Mouse (Mus musculus): ENCODE measurements around the gene Cdh16. TPM values are rescaled to one million over a fixed set of nuclear protein-coding genes. Genes with fewer than 3 reads are reported as not detected.
"Not testable (repeated sequence)": the region's sequence is repeated elsewhere in the genome, so short reads cannot be mapped to it uniquely, and the experiment has no call there.

Cdh16 gene
- total RNA-seq, 2 experiments from 2014 or later = 0.23 TPM; not detected in 1

- not testable (repeated sequence) for DNase-seq (ENCODE audit: low spot score)
Measured at GRCm38 (mm10) chr8:104577606-104578005, 46.6 kb downstream of the Cdh16 start.

- no peak for DNase-seq (ENCODE audit: low spot score)
Measured at GRCm38 (mm10) chr8:104576820-104577219, 47.4 kb downstream of the Cdh16 start.

GRCm38 (mm10) chr8:104570436-104571343 lies 53.5 kb downstream of the Cdh16 start:
- DNase-seq (ENCODE audit: low spot score) = peak; percentile 83

GRCm38 (mm10) chr8:104569559-104569958 lies 54.6 kb downstream of the Cdh16 start:
- peak; percentile 7 for DNase-seq (ENCODE audit: low spot score)

- DNase-seq (ENCODE audit: low spot score) = no peak
Measured at GRCm38 (mm10) chr8:104565457-104565798, 58.8 kb downstream of the Cdh16 start.

- peak; percentile 89 for DNase-seq (ENCODE audit: low spot score)
Measured at GRCm38 (mm10) chr8:104564633-104565456, 59.4 kb downstream of the Cdh16 start.

- no peak for DNase-seq (ENCODE audit: low spot score)
Measured at GRCm38 (mm10) chr8:104560731-104561130, 63.5 kb downstream of the Cdh16 start.

GRCm38 (mm10) chr8:104557226-104557625 lies 67.0 kb downstream of the Cdh16 start:
- no peak for DNase-seq (ENCODE audit: low spot score)

- DNase-seq (ENCODE audit: low spot score) = no peak
Measured at GRCm38 (mm10) chr8:104555191-104555590, 69.0 kb downstream of the Cdh16 start.

Other genes with a start within 250 kb of the Cdh16 start
- 1 to 10 TPM; 4.4 to 5.4 TPM for gene Cmtm4, start 228.6 kb downstream of the Cdh16 start, total RNA-seq (2021)
- 100 to 1,000 TPM in 1 of 2 experiments, 10 to 100 TPM in 1; 98.9 to 104 TPM for gene Dync1li2, start 181.3 kb downstream of the Cdh16 start, total RNA-seq (2021)
- not detected for gene Terb1, start 114.5 kb downstream of the Cdh16 start, total RNA-seq (2021)
- gene Nae1, start 89.8 kb downstream of the Cdh16 start, total RNA-seq (2021) = 10 to 100 TPM; 22.4 to 24.3 TPM
- 1 to 10 TPM in 1 of 2 experiments, under 1 TPM in 1; 0.82 to 1.1 TPM for gene Car7, start 89.7 kb downstream of the Cdh16 start, total RNA-seq (2021)
- 1 to 10 TPM; 2.9 to 3.3 TPM for gene Pdp2, start 32.9 kb downstream of the Cdh16 start, total RNA-seq (2021)
- 10 to 100 TPM in 1 of 2 experiments, 1 to 10 TPM in 1; 1.7 to 21.4 TPM for gene Rrad, start 6.9 kb upstream of the Cdh16 start, total RNA-seq (2021)
- gene Ciao2b, start 17.6 kb upstream of the Cdh16 start, total RNA-seq (2021) = 10 to 100 TPM; 40.2 to 43.4 TPM
- not detected for gene Ces2a, start 109.6 kb upstream of the Cdh16 start, total RNA-seq (2021)
- gene Ces2b, start 207.2 kb upstream of the Cdh16 start, total RNA-seq (2021) = under 1 TPM; 0.14 to 0.19 TPM
- under 1 TPM; 0.34 to 0.62 TPM for gene Ces2c, start 222.7 kb upstream of the Cdh16 start, total RNA-seq (2021)

Data from gastrocnemius, adult 18-20 months (tissue).